Mouse (Mus musculus) kidney, postnatal 36 days (tissue): ENCODE data around the gene Apol6.
"Not testable (repeated sequence)": the region's sequence is repeated elsewhere in the genome, so short reads cannot be mapped to it uniquely, and the experiment has no call there.

Experiments used
- DNase-seq, 2 experiments: peaks; one replicate each; pipeline ENCODE4 v3.0.0; 2021 to 2022; ENCODE audit warnings: mixed read lengths in 2 of 2

Apol6 gene

DNA sequence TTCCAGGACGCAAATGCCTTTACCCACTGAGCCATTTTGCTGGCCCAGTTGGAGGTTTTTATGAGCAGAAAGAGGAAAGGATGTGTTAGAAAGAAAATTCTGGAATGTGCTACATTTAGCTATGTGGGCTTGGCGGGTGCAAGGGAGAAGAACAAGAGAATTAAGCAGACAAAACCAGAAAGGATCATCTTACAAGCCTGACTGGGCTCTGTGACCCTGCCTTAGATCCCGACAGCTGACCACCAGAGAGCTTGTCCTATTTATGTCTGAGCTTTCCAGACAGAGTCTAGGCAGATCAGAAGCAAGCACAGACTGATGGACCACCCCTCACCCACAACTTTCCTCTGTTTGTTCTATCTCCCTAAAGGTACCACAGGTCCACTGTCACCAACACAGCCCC lies 13.3 kb upstream of the Apol6 start:
- no peak for DNase-seq

- DNase-seq: no peak
Measured at GRCm38 (mm10) chr15:77034526-77034925, 10.0 kb upstream of the Apol6 start.

DNA sequence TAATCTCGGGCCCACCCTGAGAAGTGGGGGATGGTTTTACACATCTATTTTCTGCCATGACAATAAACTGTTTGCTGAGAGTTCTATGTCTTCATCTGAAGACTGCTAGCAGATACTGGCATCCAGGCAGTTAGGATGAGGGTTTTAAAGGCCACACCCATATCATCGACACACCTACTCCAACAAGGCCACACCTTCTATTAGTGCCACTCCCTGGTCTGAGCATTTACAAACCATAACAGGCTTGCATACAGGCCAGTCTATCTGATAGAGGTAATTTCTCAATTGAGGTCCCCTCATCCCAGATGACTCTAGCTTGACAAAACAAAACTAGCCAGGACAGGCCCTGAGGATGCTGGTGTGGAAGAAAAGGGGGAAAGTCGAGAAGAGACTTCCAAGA lies 8.9 kb upstream of the Apol6 start:
- no peak for DNase-seq

DNA sequence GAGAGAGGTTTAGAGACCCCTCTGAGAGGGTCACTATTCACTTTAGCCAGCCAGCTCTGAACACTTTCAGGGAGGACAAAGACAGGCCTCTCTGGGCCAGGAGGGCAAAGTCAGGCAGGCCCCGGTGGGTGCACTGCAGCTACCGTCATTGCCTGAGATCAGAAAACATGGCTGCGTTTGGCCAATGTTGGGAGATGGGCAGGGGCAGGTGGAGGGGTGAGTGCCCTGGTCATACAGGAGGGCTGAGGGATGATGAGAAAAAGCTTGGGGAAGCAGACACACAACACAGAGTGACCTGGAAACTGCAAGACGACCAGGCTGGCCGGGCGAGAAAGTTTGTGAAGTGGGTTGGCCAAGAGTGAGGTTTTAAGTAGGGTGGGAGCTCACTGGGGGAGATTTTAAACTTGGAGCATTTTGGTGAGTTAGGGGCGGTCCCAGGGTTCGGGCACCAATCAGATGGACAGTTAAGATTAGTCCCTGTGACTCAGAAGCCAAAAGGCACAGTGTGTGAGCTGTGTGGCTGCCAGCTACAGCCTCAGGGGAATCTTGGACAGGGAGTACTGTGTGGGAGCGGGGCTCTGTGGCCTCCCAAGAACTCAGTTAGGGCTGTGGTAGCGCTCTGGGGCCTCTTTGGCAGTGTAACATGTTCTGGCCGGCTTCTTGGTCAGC lies 8.1 kb upstream of the Apol6 start:
- peak; percentile 58 to 70 for DNase-seq

- DNase-seq: no peak
Measured at GRCm38 (mm10) chr15:77036989-77037277, 7.6 kb upstream of the Apol6 start.

GRCm38 (mm10) chr15:77037278-77038161 lies 7.0 kb upstream of the Apol6 start:
- DNase-seq: peak; percentile 55 to 68

DNA sequence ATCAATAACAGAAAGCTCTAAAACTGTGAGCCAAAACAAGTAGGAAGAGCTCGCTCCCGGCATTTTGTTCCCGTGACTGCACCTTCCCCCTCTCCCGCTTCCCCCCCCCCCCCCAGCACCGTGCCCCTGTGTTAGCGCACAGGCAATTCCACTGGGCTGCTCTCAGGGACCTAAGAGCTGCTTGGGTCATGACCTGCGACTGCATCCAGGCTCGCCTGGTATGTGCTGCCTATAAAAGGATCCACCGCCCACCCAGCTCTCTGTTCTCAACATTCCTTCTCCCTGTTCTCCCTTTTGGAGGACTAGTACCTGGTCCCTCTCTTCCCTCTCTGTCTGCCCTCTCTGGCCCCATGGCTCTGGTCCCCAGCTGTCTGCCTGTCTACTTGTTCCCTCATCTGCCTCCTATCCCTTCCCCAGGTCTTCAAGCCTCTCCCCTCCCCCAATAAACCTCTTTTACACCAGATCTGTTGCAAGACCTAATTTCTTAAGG lies 5.3 kb upstream of the Apol6 start:
- DNase-seq: no peak

- no peak for DNase-seq
Measured at GRCm38 (mm10) chr15:77040784-77041183, 3.7 kb upstream of the Apol6 start.

DNA sequence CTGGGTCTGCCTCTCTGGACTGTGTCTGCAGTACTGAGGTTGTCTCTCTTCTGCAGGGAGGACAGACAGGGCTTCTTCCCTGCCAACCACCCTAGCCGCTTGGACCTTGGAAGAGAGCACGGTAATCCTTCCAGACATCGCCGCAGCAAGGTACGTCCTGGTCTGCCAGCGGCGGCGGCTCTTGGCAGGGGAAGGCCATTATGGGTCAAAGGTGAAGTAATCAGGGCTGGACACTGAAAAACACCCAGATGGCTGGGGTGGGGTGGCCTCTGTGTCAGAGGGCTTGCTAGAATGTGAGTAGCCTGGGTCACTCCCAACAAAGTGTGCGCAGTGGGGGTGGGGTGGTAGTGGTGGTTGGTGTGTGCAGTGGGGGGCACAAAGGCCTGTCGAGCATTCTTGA lies 1.1 kb downstream of the Apol6 start:
- DNase-seq: peak in 1 of 2 experiments; percentile 60

DNA sequence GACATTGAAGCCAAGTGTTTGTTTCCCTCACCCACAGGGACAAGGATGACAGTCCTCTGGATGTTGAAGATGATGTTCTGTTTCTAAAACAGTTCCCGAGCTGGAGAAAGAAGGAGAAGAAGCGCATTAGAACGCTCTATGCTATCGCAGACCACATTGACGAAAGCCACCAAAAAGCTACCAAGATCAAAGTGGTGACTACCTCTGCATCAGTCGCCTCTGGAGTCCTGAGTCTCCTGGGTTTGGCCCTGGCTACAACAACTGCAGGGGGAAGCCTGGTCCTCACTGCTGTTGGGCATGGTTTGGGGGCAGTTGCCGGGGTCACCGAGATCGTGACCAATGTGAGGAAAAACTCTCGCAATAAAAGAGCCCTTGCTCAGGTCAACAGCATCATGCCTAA lies 6.0 kb downstream of the Apol6 start, which contains the start of gene Mb:
Gene Mb, minus strand, starts transcription at position 101 of the 400 bp plus-strand sequence.
- no peak for DNase-seq

DNA sequence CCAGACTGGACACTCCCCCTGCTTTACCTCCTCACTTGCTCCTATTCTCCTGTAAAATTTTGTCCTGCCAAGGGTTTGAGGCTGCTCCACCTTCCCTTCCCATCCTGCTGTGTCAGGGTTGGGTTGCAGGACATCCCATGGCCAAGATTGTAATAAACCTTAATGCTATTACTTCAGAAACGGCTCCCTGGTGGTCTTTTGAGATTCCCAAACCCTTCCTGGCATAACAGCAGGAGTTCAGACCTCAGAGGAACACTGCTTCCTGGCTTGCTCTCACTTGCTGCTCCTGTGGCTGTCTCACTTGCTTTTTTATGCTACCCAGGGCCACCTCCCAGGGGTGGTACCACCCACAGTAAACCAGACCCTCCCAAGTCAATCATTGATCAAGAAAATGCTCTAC lies 7.6 kb downstream of the Apol6 start:
- DNase-seq: no peak

GRCm38 (mm10) chr15:77053021-77053420 lies 8.5 kb downstream of the Apol6 start:
- no peak for DNase-seq

DNA sequence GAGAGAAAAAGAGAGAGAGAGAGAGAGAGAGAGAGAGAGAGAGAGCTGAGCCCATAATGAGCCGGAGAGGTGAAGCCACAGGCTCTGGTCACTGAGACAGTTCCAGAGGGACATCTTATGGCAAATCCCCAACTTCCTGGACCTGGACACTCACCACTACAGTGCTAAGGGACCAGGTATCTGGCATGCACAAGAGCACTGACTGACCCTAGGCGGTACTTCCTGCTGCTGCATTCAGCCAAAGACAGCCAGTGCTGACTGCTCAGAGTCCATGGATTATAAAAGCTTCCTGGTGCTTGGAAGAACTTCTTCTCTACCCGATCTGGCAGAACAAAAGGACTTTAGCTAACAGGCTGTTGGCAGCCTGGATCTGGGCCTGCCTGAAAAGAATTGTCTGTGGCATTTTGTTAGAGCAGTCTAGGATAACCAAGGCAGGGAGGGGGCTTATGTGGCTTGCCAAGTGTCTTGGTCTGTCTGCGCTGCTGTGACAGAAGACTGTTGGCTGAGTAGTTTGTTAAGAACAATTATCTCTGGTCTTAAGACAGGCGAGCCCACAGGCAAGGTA lies 10.2 kb downstream of the Apol6 start:
- no peak for DNase-seq

GRCm38 (mm10) chr15:77056001-77056790 lies 11.7 kb downstream of the Apol6 start:
- peak in 1 of 2 experiments; percentile 17 for DNase-seq

DNA sequence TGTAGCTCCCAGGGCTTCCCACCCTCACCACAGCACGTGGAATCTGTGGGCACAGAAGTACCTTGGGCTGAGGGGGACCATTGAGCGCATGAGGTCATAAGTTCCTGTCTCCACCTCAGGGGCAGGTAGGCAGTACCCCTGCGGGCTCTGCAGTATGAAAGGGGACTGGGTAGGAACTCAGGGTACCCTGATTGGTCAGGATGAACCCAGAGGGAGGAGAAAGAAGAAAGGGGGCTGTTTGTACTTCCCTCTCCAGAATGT lies 12.2 kb downstream of the Apol6 start:
- no peak for DNase-seq

DNA sequence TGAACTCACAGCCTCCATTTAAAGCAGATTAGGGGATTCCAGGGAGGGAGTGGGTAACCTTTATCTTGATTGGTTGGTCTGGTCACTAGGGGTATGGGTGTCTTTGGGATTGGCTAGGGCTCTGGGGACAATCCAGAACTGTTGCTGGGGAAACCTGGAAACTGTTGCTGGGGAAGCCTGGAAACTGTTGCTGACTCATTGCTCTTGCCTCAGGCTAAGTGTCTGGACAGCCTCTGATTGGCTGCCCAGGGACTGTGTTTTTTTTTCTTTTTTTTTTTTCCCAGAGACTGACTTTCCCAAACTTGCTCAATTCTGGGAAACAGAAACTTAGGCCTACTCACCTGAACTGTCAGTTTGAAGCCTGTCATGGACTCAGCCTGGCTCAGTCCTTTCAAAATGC lies 14.0 kb downstream of the Apol6 start:
- DNase-seq: no peak

DNA sequence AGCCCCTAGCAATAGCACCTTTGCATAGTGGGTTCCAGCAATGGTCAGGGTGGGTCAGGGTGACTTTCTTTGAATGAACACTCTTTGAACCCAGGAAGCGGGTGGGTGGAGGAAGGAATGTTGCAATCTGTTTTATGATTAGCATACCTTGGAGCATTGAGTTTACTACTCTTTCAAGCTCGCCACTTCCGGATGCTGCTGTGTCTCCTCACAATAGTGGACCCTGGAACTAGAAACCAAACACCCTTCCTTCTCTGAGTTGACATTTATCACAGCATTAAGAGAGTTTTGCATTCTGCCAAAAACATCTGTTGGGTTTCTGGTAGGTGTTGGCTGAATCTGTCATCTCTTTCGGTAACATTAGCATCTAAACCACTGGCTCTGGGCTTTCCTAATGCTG lies 14.9 kb downstream of the Apol6 start:
- not testable (repeated sequence) for DNase-seq

DNA sequence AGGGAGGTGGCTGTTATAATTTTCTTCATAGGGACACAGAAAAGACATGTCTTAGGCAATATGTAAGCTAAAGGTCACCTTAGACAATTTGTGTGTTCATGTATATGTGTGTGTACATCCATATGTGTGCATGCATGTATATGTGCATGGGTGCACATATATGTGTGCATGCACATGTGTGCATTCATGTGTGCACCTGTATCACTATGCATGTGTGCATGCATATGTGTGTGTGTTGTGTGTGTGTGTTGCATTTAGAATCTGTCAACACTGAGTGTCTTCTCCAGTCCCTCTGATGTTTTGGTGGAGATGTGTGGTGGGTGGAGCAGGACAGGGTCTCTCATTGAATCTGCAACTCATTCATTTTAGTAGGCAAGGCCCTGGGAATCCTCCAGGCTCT lies 18.2 kb downstream of the Apol6 start:
- DNase-seq: no peak

DNA sequence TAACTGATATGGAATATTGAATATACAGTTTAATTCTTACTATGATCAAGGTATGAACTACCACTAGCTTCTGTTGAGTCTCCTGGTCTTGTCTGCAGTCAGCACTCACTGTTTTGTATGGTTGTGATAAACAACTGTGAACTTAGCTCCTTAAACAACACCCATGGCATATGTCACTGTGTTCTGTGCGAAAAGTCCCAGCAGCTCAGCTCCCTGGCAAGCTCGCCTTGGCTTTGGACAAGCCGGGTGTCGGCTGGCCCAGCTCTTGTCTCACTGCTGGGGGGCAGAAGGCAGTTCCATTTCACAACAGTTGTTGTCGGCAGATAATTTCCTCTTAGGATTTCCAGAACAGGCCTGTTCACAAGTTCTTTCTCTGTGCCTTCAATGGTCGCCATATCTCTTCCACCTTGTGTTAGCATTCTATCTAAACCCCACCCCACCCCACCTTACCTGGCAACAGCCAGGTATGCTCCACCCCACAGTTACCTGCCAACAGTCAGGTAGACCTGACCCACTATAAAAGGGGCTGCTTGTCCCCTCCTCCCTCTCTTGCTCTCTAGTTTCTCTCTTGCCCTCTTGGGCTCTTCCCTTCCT lies 20.8 kb downstream of the Apol6 start:
- peak; percentile 21 to 23 for DNase-seq

DNA sequence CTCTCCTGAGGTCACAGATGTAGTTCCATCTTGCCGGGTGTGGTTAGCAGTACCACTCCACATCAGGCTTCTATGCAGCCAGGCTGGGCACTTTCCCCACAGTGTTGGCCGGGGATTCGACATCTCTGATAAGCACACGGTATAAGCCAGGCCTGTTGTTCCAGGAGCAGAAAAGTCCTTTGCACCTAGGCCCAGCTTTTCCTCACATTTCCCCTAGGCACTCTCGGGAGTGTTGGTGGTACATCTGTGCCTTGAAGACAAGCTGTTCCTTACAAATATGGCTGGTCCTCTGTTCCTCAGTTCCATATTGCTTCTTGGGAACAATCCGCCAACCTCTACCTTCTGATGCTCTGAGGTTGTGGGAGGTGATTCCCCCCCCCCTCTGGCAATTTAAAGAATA lies 21.7 kb downstream of the Apol6 start:
- DNase-seq: no peak

DNA sequence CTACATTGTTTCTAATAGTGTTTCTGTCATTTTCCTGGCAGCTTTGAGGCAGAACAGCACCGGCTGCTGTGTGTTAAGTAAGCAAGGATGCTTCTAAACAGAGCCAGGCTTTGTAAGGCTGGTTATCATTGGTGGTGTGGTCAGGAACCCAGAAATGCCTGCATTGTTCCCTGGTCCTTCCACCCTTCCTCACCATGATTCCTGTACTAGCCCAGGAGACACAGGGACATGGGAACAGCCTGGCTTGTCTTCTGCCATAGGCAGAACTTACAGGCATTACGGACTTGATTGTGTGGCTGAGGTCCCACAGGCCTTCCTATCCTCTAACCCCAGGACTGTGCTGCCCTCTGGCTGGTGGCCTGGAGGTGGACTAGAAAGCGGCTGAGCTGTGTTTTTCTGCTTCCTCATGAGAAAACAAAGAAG lies 23.9 kb downstream of the Apol6 start:
- peak in 1 of 2 experiments; percentile 18 for DNase-seq

DNA sequence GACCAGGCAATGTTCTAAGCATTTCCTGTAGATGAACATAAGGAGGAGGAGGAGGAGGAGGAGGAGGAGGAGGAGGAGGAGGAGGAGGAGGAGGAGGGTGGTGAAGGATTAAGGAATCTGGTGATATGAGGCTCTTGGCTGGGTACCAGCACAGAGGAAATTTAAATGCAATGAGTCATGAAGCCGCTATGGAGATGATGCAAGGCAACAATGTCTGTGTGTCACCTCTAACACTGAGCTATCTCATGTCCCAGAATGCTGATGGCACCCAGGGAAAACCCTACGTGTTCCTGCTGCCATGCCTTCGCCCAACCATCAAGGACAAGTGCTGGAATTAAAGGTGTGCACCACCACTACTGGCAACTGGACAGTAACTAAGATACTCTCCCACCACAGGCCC lies 24.5 kb downstream of the Apol6 start:
- DNase-seq: no peak

- no peak for DNase-seq
Measured at GRCm38 (mm10) chr15:77070745-77071268, 26.3 kb downstream of the Apol6 start.
